Mouse (Mus musculus) heart, adult 8-10 months (tissue): ENCODE results near the gene Gm11444. TPM values are rescaled to one million over a fixed set of nuclear protein-coding genes. Genes with fewer than 3 reads are reported as not detected.

ENCODE experiments used
- DNase-seq: peaks from one replicate; pipeline ENCODE4 v3.0.0; 2022; ENCODE audit warnings: low spot score
- total RNA-seq, 4 experiments: library from RNA; stranded (reverse); gene quantifications; 2 replicates each; pipeline ENCODE4 v1.2.4; 2022

Gm11444 gene
- total RNA-seq, 4 experiments from 2014 or later = not detected

GRCm38 (mm10) chr11:85835753-85836522, 14.2 kb downstream of the Gm11444 start:
- no peak for DNase-seq

- no peak for DNase-seq
Observed at GRCm38 (mm10) chr11:85835001-85835752, 15.0 kb downstream of the Gm11444 start.

GRCm38 (mm10) chr11:85834386-85834931, 15.7 kb downstream of the Gm11444 start:
- DNase-seq = no peak

GRCm38 (mm10) chr11:85833761-85834385, 16.3 kb downstream of the Gm11444 start:
- no peak for DNase-seq

GRCm38 (mm10) chr11:85833081-85833521, 17.0 kb downstream of the Gm11444 start:
- no peak for DNase-seq

GRCm38 (mm10) chr11:85832231-85832924, 17.8 kb downstream of the Gm11444 start, which contains the start of gene Tbx2:
Gene Tbx2, plus strand, starts transcription at chr11:85832551.
- peak; percentile 84 for DNase-seq

- no peak for DNase-seq
Observed at GRCm38 (mm10) chr11:85831656-85832230, 18.4 kb downstream of the Gm11444 start.

GRCm38 (mm10) chr11:85830901-85831341, 19.2 kb downstream of the Gm11444 start:
- DNase-seq = no peak

GRCm38 (mm10) chr11:85829520-85830440, 20.4 kb downstream of the Gm11444 start:
- no peak for DNase-seq

GRCm38 (mm10) chr11:85828691-85829519, 21.2 kb downstream of the Gm11444 start:
- DNase-seq = no peak

GRCm38 (mm10) chr11:85827342-85827741, 22.8 kb downstream of the Gm11444 start:
- no peak for DNase-seq

GRCm38 (mm10) chr11:85825823-85826222, 24.3 kb downstream of the Gm11444 start:
- no peak for DNase-seq

GRCm38 (mm10) chr11:85825031-85825430, 25.1 kb downstream of the Gm11444 start:
- no peak for DNase-seq

- DNase-seq = no peak
Observed at GRCm38 (mm10) chr11:85823794-85824193, 26.3 kb downstream of the Gm11444 start.

- DNase-seq = peak; percentile 81
Observed at GRCm38 (mm10) chr11:85823181-85823580, 27.0 kb downstream of the Gm11444 start.

- DNase-seq = no peak
Observed at GRCm38 (mm10) chr11:85821659-85822058, 28.5 kb downstream of the Gm11444 start.

GRCm38 (mm10) chr11:85820959-85821358, 29.2 kb downstream of the Gm11444 start:
- no peak for DNase-seq

GRCm38 (mm10) chr11:85818401-85818800, 31.7 kb downstream of the Gm11444 start:
- no peak for DNase-seq

- DNase-seq = no peak
Observed at GRCm38 (mm10) chr11:85816471-85816870, 33.7 kb downstream of the Gm11444 start.
